Mouse (Mus musculus): ENCODE measurements around the gene Osbpl2.

GRCm38 (mm10) chr2:180187362-180187761 lies 68.3 kb downstream of the Osbpl2 start:
- TF ChIP-seq GATA1 (IDR thresholded peaks at IDR 0.05; ENCODE audit: low read length) (no peak), TAL1 (IDR thresholded peaks at IDR 0.05; ENCODE audit: low read length) (no peak)
